In genomic region chr12:76012789-76013188, GRCm38 (mm10) we compare ENCODE assay signal across 28 mouse cellular contexts.
"Had no signal": no experiment of that assay in that cellular context is flagged by ENCODE, and none has a peak within 500 bp of the region (broad histone marks: within the 10 kb centered on the region; RNA-seq: fewer than 3 reads in every experiment).

No protein-coding gene starts in this region.

- ATAC-seq: forebrain, embryonic 13.5 days; forebrain, embryonic 14.5 days; forebrain, embryonic 15.5 days; forebrain, embryonic 16.5 days; forebrain, postnatal 0 days had no signal

- H3K27me3 ChIP-seq: embryonic facial prominence, embryonic 12.5 days; embryonic facial prominence, embryonic 13.5 days; embryonic facial prominence, embryonic 15.5 days; forebrain, embryonic 12.5 days; forebrain, embryonic 13.5 days; forebrain, embryonic 15.5 days had no signal

- H3K9me3 ChIP-seq: embryonic facial prominence, embryonic 10.5 days; embryonic facial prominence, embryonic 12.5 days; embryonic facial prominence, embryonic 13.5 days; embryonic facial prominence, embryonic 15.5 days; forebrain, embryonic 10.5 days; forebrain, embryonic 12.5 days; forebrain, embryonic 13.5 days; forebrain, embryonic 15.5 days; heart, embryonic 10.5 days had no signal

- H3K27ac ChIP-seq: embryonic facial prominence, embryonic 10.5 days; embryonic facial prominence, embryonic 12.5 days; embryonic facial prominence, embryonic 13.5 days; embryonic facial prominence, embryonic 15.5 days; forebrain, embryonic 10.5 days; forebrain, embryonic 12.5 days; forebrain, embryonic 13.5 days; forebrain, embryonic 15.5 days; gastrocnemius, adult 2 months; heart, adult 2 months; heart, embryonic 10.5 days had no signal

- H3K4me3 ChIP-seq: embryonic facial prominence, embryonic 10.5 days; embryonic facial prominence, embryonic 12.5 days; embryonic facial prominence, embryonic 13.5 days; embryonic facial prominence, embryonic 15.5 days; erythroblast, embryonic 14.5 days; forebrain, embryonic 10.5 days; forebrain, embryonic 12.5 days; forebrain, embryonic 13.5 days; forebrain, embryonic 15.5 days; gastrocnemius, adult 2 months; heart, adult 2 months; heart, embryonic 10.5 days had no signal

- H3K4me1 ChIP-seq: embryonic facial prominence, embryonic 10.5 days; embryonic facial prominence, embryonic 12.5 days; forebrain, embryonic 13.5 days; forebrain, embryonic 15.5 days; heart, embryonic 10.5 days had no signal

- H3K36me3 ChIP-seq: embryonic facial prominence, embryonic 13.5 days; embryonic facial prominence, embryonic 15.5 days had no signal

- DNase-seq: cerebellum, adult 9-10 months; cerebellum, adult 9-11 months; cerebellum, postnatal 10 days; cerebellum, postnatal 14 days; cerebellum, postnatal 25 days; cerebellum, postnatal 36 days; embryo, embryonic 11 days; forebrain, postnatal 0 days; gastrocnemius, adult 2 months; gastrocnemius, postnatal 10 days; gastrocnemius, postnatal 14 days; gastrocnemius, postnatal 25 days; gastrocnemius, postnatal 36 days; heart, adult 11 months; heart, adult 18-20 months; heart, adult 2 months had no signal
